Mouse (Mus musculus) retina, postnatal 7 days (tissue): ENCODE results near the gene Fkbp3.
A peak's percentile ranks its signal among the peaks of the same experiment; 100 is the strongest.

Source experiments
- DNase-seq: peaks from one replicate; pipeline ENCODE4 v3.0.0-alpha.2; 2012; ENCODE audit warnings: low read depth, low spot score

Fkbp3 gene

GRCm38 (mm10) chr12:65036190-65036870, 37.5 kb downstream of the Fkbp3 start, which contains the start of gene Prpf39:
Gene Prpf39 (plus strand): TSS chr12:65036333.
- DNase-seq = peak; percentile 73

GRCm38 (mm10) chr12:65035839-65036189, 38.0 kb downstream of the Fkbp3 start:
- no peak for DNase-seq

GRCm38 (mm10) chr12:65022842-65023241, 51.0 kb downstream of the Fkbp3 start:
- no peak for DNase-seq
